Mouse (Mus musculus): Measurements from ENCODE around the gene Enpp5. TPM values are rescaled to one million over a fixed set of nuclear protein-coding genes. Genes with fewer than 3 reads are reported as not detected.
A peak's percentile ranks its signal among the peaks of the same experiment; 100 is the strongest.

Enpp5 gene
- polyA plus RNA-seq (2015; fragmentation: Nextera tagmentation; extraction: Ambion mirVana): 52.4 and 60.0 TPM in 2 replicates

- peak within 1 kb of the TSS; percentile 87 for H3K9ac ChIP-seq (ENCODE audit: low read depth, low read length)
- peak; percentile 97 for ATAC-seq
These were observed at the start of gene Enpp5 for GRCm38 (mm10) chr17:44078631-44079350. TSS of gene Enpp5 (plus strand) at chr17:44078813.

GRCm38 (mm10) chr17:44029616-44030015, 49.0 kb upstream of the Enpp5 start:
- ATAC-seq: no peak
- Histone ChIP-seq H3K36me3 (ENCODE audit: control insufficient read depth, insufficient read depth, low read length) (no peaks in the 10 kb centered on the region), H3K27me3 (replicated peaks; ENCODE audit: control insufficient read depth, insufficient read depth, low read length) (no peaks in the 10 kb centered on the region), H3K9me3 (ENCODE audit: control insufficient read depth, low read length) (no peaks in the 10 kb centered on the region), H3K9ac (ENCODE audit: low read depth, low read length) (no peak overlapping the region), H3K4me1 (ENCODE audit: control insufficient read depth, insufficient read depth, low read length) (no peaks in the 10 kb centered on the region), H3K27ac (ENCODE audit: low read length) (no peak overlapping the region), H3K4me2 (ENCODE audit: low read depth, low read length) (no peak overlapping the region), H3K4me3 (ENCODE audit: low read length) (no peak overlapping the region)
- WGBS: 61% methylated on average over 5 of the region's 5 CpGs

More at GRCm38 (mm10) chr17:44078631-44079350, at the start of gene Enpp5:
- no peaks in the 10 kb centered on the region for H3K27me3 ChIP-seq (replicated peaks; ENCODE audit: control insufficient read depth, insufficient read depth, low read length)
- under 1% methylated on average over 31 of the region's 31 CpGs for WGBS
- H3K4me3 ChIP-seq (ENCODE audit: low read length): peak within 1 kb of the TSS; percentile 64
- H3K4me1 ChIP-seq (ENCODE audit: control insufficient read depth, insufficient read depth, low read length): peaks cover 10% of the 10 kb centered on the region; the same call in 1 of the 2 replicates
- H3K4me2 ChIP-seq (ENCODE audit: low read depth, low read length): peak within 1 kb of the TSS; percentile 93
- no peaks in the 10 kb centered on the region for H3K9me3 ChIP-seq (ENCODE audit: control insufficient read depth, low read length)
- no peaks in the 10 kb centered on the region for H3K36me3 ChIP-seq (ENCODE audit: control insufficient read depth, insufficient read depth, low read length)
- H3K27ac ChIP-seq (ENCODE audit: low read length): peak within 1 kb of the TSS; percentile 89

GRCm38 (mm10) chr17:44030776-44031587, 47.6 kb upstream of the Enpp5 start:
- no peaks in the 10 kb centered on the region for H3K9me3 ChIP-seq (ENCODE audit: control insufficient read depth, low read length)
- H3K27me3 ChIP-seq (replicated peaks; ENCODE audit: control insufficient read depth, insufficient read depth, low read length): no peaks in the 10 kb centered on the region
- no peak overlapping the region for H3K27ac ChIP-seq (ENCODE audit: low read length)
- no peak overlapping the region for H3K4me2 ChIP-seq (ENCODE audit: low read depth, low read length)
- WGBS: 70% methylated on average over 3 of the region's 3 CpGs
- no peaks in the 10 kb centered on the region for H3K36me3 ChIP-seq (ENCODE audit: control insufficient read depth, insufficient read depth, low read length)
- H3K9ac ChIP-seq (ENCODE audit: low read depth, low read length): no peak overlapping the region
- ATAC-seq: no peak
- no peak overlapping the region for H3K4me3 ChIP-seq (ENCODE audit: low read length)
- no peaks in the 10 kb centered on the region for H3K4me1 ChIP-seq (ENCODE audit: control insufficient read depth, insufficient read depth, low read length)

GRCm38 (mm10) chr17:44035005-44035404, 43.6 kb upstream of the Enpp5 start:
- no peaks in the 10 kb centered on the region for H3K9me3 ChIP-seq (ENCODE audit: control insufficient read depth, low read length)
- no peak overlapping the region for H3K4me3 ChIP-seq (ENCODE audit: low read length)
- no peak overlapping the region for H3K9ac ChIP-seq (ENCODE audit: low read depth, low read length)
- 90% methylated on average over 1 of the region's 1 CpGs for WGBS
- no peak overlapping the region for H3K4me2 ChIP-seq (ENCODE audit: low read depth, low read length)
- no peaks in the 10 kb centered on the region for H3K4me1 ChIP-seq (ENCODE audit: control insufficient read depth, insufficient read depth, low read length)
- no peaks in the 10 kb centered on the region for H3K27me3 ChIP-seq (replicated peaks; ENCODE audit: control insufficient read depth, insufficient read depth, low read length)
- H3K36me3 ChIP-seq (ENCODE audit: control insufficient read depth, insufficient read depth, low read length): no peaks in the 10 kb centered on the region
- H3K27ac ChIP-seq (ENCODE audit: low read length): no peak overlapping the region
- ATAC-seq: no peak

- no peak overlapping the region for H3K9ac ChIP-seq (ENCODE audit: low read depth, low read length)
- WGBS: 60% methylated on average over 9 of the region's 9 CpGs
- no peak overlapping the region for H3K4me2 ChIP-seq (ENCODE audit: low read depth, low read length)
- H3K27ac ChIP-seq (ENCODE audit: low read length): no peak overlapping the region
- H3K4me1 ChIP-seq (ENCODE audit: control insufficient read depth, insufficient read depth, low read length): 0 out of 2 replicates have a peak, but pooled peaks cover 3% of the 10 kb centered on the region
- H3K27me3 ChIP-seq (replicated peaks; ENCODE audit: control insufficient read depth, insufficient read depth, low read length): no peaks in the 10 kb centered on the region
- no peaks in the 10 kb centered on the region for H3K9me3 ChIP-seq (ENCODE audit: control insufficient read depth, low read length)
- no peak overlapping the region for H3K4me3 ChIP-seq (ENCODE audit: low read length)
- ATAC-seq: no peak
- no peaks in the 10 kb centered on the region for H3K36me3 ChIP-seq (ENCODE audit: control insufficient read depth, insufficient read depth, low read length)
These were observed 40.0 kb upstream of the Enpp5 start for GRCm38 (mm10) chr17:44038656-44039055.

GRCm38 (mm10) chr17:44040449-44040848, 38.2 kb upstream of the Enpp5 start:
- peak; percentile 94 for ATAC-seq
- no peak overlapping the region for H3K4me3 ChIP-seq (ENCODE audit: low read length)
- 67% methylated on average over 2 of the region's 2 CpGs for WGBS
- H3K9me3 ChIP-seq (ENCODE audit: control insufficient read depth, low read length): no peaks in the 10 kb centered on the region
- H3K4me1 ChIP-seq (ENCODE audit: control insufficient read depth, insufficient read depth, low read length): 0 out of 2 replicates have a peak, but pooled peaks cover 3% of the 10 kb centered on the region
- no peak overlapping the region for H3K27ac ChIP-seq (ENCODE audit: low read length)
- H3K9ac ChIP-seq (ENCODE audit: low read depth, low read length): no peak overlapping the region
- H3K36me3 ChIP-seq (ENCODE audit: control insufficient read depth, insufficient read depth, low read length): no peaks in the 10 kb centered on the region
- H3K4me2 ChIP-seq (ENCODE audit: low read depth, low read length): no peak overlapping the region
- H3K27me3 ChIP-seq (replicated peaks; ENCODE audit: control insufficient read depth, insufficient read depth, low read length): no peaks in the 10 kb centered on the region

- H3K4me3 ChIP-seq (ENCODE audit: low read length): no peak overlapping the region
- no peak for ATAC-seq
- no peak overlapping the region for H3K4me2 ChIP-seq (ENCODE audit: low read depth, low read length)
- WGBS: 85% methylated on average over 2 of the region's 2 CpGs
- no peaks in the 10 kb centered on the region for H3K9me3 ChIP-seq (ENCODE audit: control insufficient read depth, low read length)
- no peaks in the 10 kb centered on the region for H3K27me3 ChIP-seq (replicated peaks; ENCODE audit: control insufficient read depth, insufficient read depth, low read length)
- H3K4me1 ChIP-seq (ENCODE audit: control insufficient read depth, insufficient read depth, low read length): 0 out of 2 replicates have a peak, but pooled peaks cover 3% of the 10 kb centered on the region
- no peaks in the 10 kb centered on the region for H3K36me3 ChIP-seq (ENCODE audit: control insufficient read depth, insufficient read depth, low read length)
- H3K9ac ChIP-seq (ENCODE audit: low read depth, low read length): no peak overlapping the region
- H3K27ac ChIP-seq (ENCODE audit: low read length): no peak overlapping the region
These were observed 36.3 kb upstream of the Enpp5 start for GRCm38 (mm10) chr17:44042301-44042700.

GRCm38 (mm10) chr17:44042861-44043260, 35.8 kb upstream of the Enpp5 start:
- Histone ChIP-seq H3K9ac (ENCODE audit: low read depth, low read length) (no peak overlapping the region), H3K36me3 (ENCODE audit: control insufficient read depth, insufficient read depth, low read length) (no peaks in the 10 kb centered on the region), H3K27ac (ENCODE audit: low read length) (no peak overlapping the region), H3K4me2 (ENCODE audit: low read depth, low read length) (no peak overlapping the region), H3K27me3 (replicated peaks; ENCODE audit: control insufficient read depth, insufficient read depth, low read length) (no peaks in the 10 kb centered on the region), H3K9me3 (ENCODE audit: control insufficient read depth, low read length) (no peaks in the 10 kb centered on the region), H3K4me1 (ENCODE audit: control insufficient read depth, insufficient read depth, low read length) (0 out of 2 replicates have a peak, but pooled peaks cover 3% of the 10 kb centered on the region), H3K4me3 (ENCODE audit: low read length) (no peak overlapping the region)
- 87% methylated on average over 8 of the region's 8 CpGs for WGBS
- ATAC-seq: no peak

GRCm38 (mm10) chr17:44053427-44053826, 25.2 kb upstream of the Enpp5 start:
- H3K27ac ChIP-seq (ENCODE audit: low read length): no peak overlapping the region
- ATAC-seq: no peak
- no peaks in the 10 kb centered on the region for H3K9me3 ChIP-seq (ENCODE audit: control insufficient read depth, low read length)
- H3K4me1 ChIP-seq (ENCODE audit: control insufficient read depth, insufficient read depth, low read length): no peaks in the 10 kb centered on the region
- H3K4me2 ChIP-seq (ENCODE audit: low read depth, low read length): no peak overlapping the region
- whole genome bisulfite sequencing: 73% methylated on average over 4 of the region's 4 CpGs
- H3K9ac ChIP-seq (ENCODE audit: low read depth, low read length): no peak overlapping the region
- no peaks in the 10 kb centered on the region for H3K36me3 ChIP-seq (ENCODE audit: control insufficient read depth, insufficient read depth, low read length)
- H3K4me3 ChIP-seq (ENCODE audit: low read length): no peak overlapping the region
- no peaks in the 10 kb centered on the region for H3K27me3 ChIP-seq (replicated peaks; ENCODE audit: control insufficient read depth, insufficient read depth, low read length)

Data from intestine, embryonic 16.5 days (tissue).